Mouse (Mus musculus) MN1 (cell line): Measurements from ENCODE around the gene Olfr1411.

ENCODE experiments used
- DNase-seq: peaks from one replicate; pipeline ENCODE4 v3.0.0-alpha.2; 2016; ENCODE audit warnings: low spot score

Gene Olfr1411

DNA sequence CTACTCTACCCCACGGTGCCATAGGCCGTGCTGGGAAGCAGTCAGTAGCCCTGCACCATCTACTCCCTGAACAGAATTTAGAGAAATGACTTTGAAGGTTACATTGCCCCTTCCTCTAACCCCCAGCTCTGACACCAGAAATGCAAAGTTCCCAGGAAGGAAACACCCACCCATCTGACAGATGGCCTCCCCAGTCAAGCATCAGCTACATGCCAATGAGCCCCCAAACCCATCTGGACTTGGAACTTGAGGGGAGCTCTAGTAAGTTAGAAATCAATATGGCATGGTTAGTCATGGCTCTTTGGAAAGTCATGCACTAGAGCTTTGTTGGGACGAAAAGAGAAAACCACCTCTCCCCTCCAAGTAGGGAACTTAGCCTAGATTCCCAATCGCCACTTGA is 44.5 kb downstream of the Olfr1411 start:
- no peak for DNase-seq

DNA sequence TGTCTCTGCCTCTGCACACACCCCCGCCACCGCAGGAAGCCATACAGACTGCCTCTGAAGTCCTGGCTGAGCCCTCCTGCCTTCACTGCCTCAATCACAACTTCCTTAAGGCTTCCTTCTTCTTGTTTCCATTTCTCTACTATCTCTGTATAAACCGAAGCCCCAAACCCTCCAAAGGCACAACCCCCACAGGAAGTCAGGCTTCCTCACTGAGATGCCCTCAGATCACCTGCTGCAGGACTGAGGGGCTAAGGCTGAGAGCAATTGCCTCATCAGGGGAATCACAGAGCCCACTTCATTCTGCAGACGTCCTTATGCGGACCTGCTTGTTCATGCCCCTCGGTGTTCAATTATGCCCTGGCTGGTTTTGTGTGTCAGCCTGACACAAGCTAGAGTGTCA is 46.2 kb downstream of the Olfr1411 start:
- DNase-seq, result no peak

DNA sequence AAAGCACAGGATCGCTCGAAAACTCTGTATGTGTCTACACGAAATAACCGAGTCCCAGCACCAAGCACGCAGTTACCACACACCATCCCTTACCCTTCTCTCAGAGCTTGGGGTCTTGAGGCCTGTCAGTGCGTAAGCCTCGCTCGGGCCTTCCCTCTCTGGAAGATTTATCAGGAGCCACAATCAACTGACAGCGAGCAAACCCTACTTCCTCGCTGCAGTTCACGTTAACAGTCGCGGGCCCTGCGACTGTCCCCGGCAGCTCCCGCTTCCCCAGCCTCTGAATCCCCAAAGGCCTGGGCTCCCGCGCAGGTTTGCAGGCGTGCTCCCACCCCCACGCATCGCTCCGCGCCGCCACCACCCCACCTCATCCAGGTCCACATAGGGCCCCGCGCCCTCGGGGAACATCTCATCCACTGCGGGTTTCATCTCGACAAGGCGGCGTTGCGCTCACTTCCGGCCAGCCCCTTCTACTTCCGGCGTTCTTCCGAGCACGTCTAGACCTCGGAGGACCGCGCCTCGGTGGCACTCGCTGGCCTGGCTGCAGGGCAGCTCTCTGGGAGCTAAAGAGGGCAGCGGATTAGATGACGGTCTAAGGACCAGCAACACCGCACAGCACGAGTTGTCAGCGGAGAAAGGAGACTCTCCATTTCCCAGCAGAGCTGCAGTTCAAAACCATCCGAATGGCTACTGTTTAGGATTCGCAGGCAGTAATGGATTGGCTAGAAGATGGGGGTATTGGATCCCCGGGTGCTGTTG is 47.5 kb downstream of the Olfr1411 start, which contains the start of gene Cops9:
Gene Cops9, minus strand, starts transcription at position 472 of the 759 bp plus-strand sequence.
- DNase-seq, result peak; percentile 96

DNA sequence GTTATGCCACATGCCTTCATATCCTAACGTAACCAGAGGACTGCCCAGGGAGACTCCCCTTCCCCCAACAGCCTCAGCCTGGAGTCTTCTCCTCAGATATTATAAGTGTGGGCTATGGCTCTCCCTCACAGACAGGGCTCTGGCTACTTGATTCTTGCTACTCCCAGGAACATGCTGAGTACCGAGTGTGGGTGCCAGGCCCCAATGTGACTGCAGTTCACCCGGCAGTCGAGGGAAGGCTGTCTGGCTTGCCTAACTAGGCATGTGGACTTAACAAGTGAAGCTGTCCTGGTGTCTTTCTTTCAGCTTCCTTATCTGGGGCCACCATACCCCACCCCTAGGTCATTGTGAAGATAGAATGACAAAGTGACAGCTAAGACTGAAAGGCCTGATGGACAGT is 49.5 kb downstream of the Olfr1411 start:
- DNase-seq, result no peak

DNA sequence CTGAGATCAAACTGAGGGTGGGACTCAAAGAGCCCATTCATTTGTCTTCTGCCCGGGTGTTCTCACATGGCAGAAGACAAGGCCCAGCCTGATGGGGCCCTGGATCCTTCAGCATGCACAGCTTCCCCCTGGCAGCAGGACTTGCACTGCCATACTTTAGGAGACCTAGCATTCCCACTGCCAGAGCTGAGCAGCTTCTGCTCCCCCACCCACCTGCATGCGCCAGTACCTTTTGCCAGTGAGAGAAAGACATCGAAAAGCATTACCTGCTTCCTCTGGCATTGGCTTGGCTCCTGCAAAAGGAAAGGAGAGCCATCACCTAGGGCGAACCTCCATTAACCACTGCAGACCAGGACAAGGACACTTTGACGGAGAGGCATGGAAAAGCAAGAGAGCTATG is 50.7 kb downstream of the Olfr1411 start:
- DNase-seq, result no peak

DNA sequence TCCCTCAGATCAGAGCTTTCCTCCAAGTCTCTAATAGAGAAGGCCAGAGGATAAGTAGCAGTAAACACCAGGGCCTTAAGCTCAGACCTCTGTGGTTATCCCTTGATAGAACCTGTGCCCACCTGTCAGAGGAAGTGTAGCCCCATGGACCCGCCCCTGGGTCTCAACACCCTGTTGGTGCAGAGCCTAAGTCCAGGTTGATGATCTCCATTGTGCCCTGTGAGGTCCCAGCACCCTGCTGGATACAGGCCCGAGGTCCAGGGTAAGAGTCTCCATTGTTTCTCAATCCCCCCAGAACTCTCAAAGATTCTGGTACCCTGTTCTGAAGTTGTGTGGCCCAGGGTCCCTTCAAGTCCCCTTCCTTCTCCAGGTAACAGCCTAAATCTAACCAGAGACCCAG is 51.9 kb downstream of the Olfr1411 start:
- DNase-seq, result no peak

DNA sequence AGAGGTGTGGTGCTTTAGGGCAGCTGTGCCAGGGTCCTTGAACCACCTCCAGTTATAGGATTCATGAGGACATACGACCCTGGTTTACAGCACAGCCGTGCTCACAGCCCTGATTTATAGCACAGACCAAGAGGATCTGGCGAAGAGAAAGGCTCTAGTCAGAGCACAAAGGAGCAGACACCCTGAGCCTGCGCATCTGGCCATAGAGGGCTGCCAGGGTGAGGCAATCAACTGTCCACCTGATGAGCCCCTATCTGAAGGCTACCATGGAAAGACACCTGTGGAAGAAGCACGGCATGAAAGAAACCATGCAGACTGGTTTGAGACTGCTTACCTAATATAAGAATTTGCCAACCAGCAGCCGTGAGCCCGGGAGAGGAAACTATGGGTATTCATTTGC is 52.4 kb downstream of the Olfr1411 start:
- peak; percentile 13 for DNase-seq

DNA sequence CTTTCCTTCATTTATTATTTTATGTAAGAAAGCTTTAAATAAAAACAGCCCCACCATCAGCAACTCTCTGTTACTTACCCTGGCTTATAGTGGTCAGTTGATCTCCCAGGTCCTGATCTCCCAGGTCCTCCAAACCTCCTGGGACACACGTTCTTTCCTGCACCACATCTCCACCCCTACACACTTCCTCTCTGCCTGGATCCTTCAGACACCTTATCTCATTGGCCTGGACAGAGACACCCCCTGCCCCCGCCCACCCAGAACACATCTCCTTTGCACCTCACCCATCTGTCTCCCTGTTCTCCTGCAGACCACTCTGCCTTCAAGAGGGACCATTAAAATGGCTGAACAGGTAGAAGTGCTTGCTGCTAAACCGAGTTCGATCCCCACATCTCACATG is 52.8 kb downstream of the Olfr1411 start:
- DNase-seq, result no peak
